Mouse (Mus musculus): ENCODE results near the gene Gls. TPM values are rescaled to one million over a fixed set of nuclear protein-coding genes. Genes with fewer than 3 reads are reported as not detected.
A peak's percentile ranks its signal among the peaks of the same experiment; 100 is the strongest.

The Gls gene
- total RNA-seq, 2 experiments from 2014 or later, result 167 to 201 TPM

- ATAC-seq (replicated peaks; ENCODE audit: low FRiP score, low TSS enrichment, poor library complexity, severe bottlenecking), result no peak
These were observed 92.5 kb downstream of the Gls start for GRCm38 (mm10) chr1:52140534-52140933.

GRCm38 (mm10) chr1:52137292-52137691, 95.7 kb downstream of the Gls start:
- no peak for ATAC-seq (replicated peaks; ENCODE audit: low FRiP score, low TSS enrichment, poor library complexity, severe bottlenecking)

GRCm38 (mm10) chr1:52133254-52133653, 99.8 kb downstream of the Gls start:
- ATAC-seq (replicated peaks; ENCODE audit: low FRiP score, low TSS enrichment, poor library complexity, severe bottlenecking), result no peak

- no peak for ATAC-seq (replicated peaks; ENCODE audit: low FRiP score, low TSS enrichment, poor library complexity, severe bottlenecking)
These were observed 101.2 kb downstream of the Gls start for GRCm38 (mm10) chr1:52131787-52132377.

- no peak for ATAC-seq (replicated peaks; ENCODE audit: low FRiP score, low TSS enrichment, poor library complexity, severe bottlenecking)
These were observed 103.2 kb downstream of the Gls start for GRCm38 (mm10) chr1:52129794-52130193.

GRCm38 (mm10) chr1:52127350-52127749, 105.7 kb downstream of the Gls start:
- no peak for ATAC-seq (replicated peaks; ENCODE audit: low FRiP score, low TSS enrichment, poor library complexity, severe bottlenecking)

GRCm38 (mm10) chr1:52124818-52125217, 108.2 kb downstream of the Gls start:
- no peak for ATAC-seq (replicated peaks; ENCODE audit: low FRiP score, low TSS enrichment, poor library complexity, severe bottlenecking)

- ATAC-seq (replicated peaks; ENCODE audit: low FRiP score, low TSS enrichment, poor library complexity, severe bottlenecking), result no peak
These were observed 112.0 kb downstream of the Gls start for GRCm38 (mm10) chr1:52121052-52121451.

- peak; percentile 10 for ATAC-seq (replicated peaks; ENCODE audit: low FRiP score, low TSS enrichment, poor library complexity, severe bottlenecking)
These were observed 112.8 kb downstream of the Gls start for GRCm38 (mm10) chr1:52120191-52120590.

- peak; percentile 37 for ATAC-seq (replicated peaks; ENCODE audit: low FRiP score, low TSS enrichment, poor library complexity, severe bottlenecking)
These were observed 113.3 kb downstream of the Gls start for GRCm38 (mm10) chr1:52119691-52120090.

GRCm38 (mm10) chr1:52118860-52119591, 114.0 kb downstream of the Gls start, which contains the start of gene Stat1:
Stat1 (plus strand) TSS chr1:52119440.
- peak; percentile 94 for ATAC-seq (replicated peaks; ENCODE audit: low FRiP score, low TSS enrichment, poor library complexity, severe bottlenecking)

- ATAC-seq (replicated peaks; ENCODE audit: low FRiP score, low TSS enrichment, poor library complexity, severe bottlenecking), result no peak
These were observed 115.3 kb downstream of the Gls start for GRCm38 (mm10) chr1:52117777-52118176.

GRCm38 (mm10) chr1:52116441-52116840, 116.6 kb downstream of the Gls start:
- ATAC-seq (replicated peaks; ENCODE audit: low FRiP score, low TSS enrichment, poor library complexity, severe bottlenecking), result no peak

GRCm38 (mm10) chr1:52113666-52114069, 119.4 kb downstream of the Gls start:
- ATAC-seq (replicated peaks; ENCODE audit: low FRiP score, low TSS enrichment, poor library complexity, severe bottlenecking), result peak; percentile 91

Other genes starting within 250 kb of the Gls start
- gene Stat4, start 246.1 kb downstream of the Gls start, total RNA-seq (2014; fragmentation: Nextera tagmentation), result 9.1 and 12.6 TPM in 2 replicates
- gene Stat4, start 246.1 kb downstream of the Gls start, total RNA-seq (2017), result 5.1 and 9.6 TPM in 2 replicates
- gene Stat1, start 113.8 kb downstream of the Gls start, total RNA-seq (2014; fragmentation: Nextera tagmentation), result 28.0 and 45.6 TPM in 2 replicates
- 47.4 and 67.7 TPM in 2 replicates for gene Stat1, start 113.8 kb downstream of the Gls start, total RNA-seq (2017)